Mouse (Mus musculus) intestine, embryonic 14.5 days (tissue): ENCODE measurements around the gene Slamf9. TPM values are rescaled to one million over a fixed set of nuclear protein-coding genes. Genes with fewer than 3 reads are reported as not detected.
A peak's percentile ranks its signal among the peaks of the same experiment; 100 is the strongest.

ENCODE experiments used
- ATAC-seq: fragments of 200-750 bp; cut with Nextera tagmentation; replicated peaks from 2 replicates; pipeline ENCODE4 v1.8.0; 2017; ENCODE audit warnings: low read depth, moderate number of reproducible peaks, moderate TSS enrichment, moderate library complexity; ENCODE audit not compliant: low FRiP score, low TSS enrichment
- DNase-seq: peaks from one replicate; pipeline ENCODE4 v3.0.0-alpha.2; 2018; ENCODE audit warnings: low spot score
- H3K27ac ChIP-seq: fragments of 300-500 bp; sonication (generic); 2 replicates; pipeline ENCODE4 v1.5.1; 2014; ENCODE audit warnings: low read depth, mild to moderate bottlenecking, control low read depth
- H3K27me3 ChIP-seq: fragments of 300-500 bp; sonication (generic); replicated peaks from 2 replicates; pipeline ENCODE4 v1.6.1; 2014; ENCODE audit warnings: low read length, control low read depth; ENCODE audit not compliant: control insufficient read depth, insufficient read depth
- H3K36me3 ChIP-seq: fragments of 300-500 bp; sonication (generic); 2 replicates; pipeline ENCODE4 v1.6.1; 2014; ENCODE audit warnings: low read length, control low read depth; ENCODE audit not compliant: control insufficient read depth, insufficient read depth
- H3K4me1 ChIP-seq: fragments of 300-500 bp; sonication (generic); replicated peaks from 2 replicates; pipeline ENCODE4 v1.6.1; 2014; ENCODE audit warnings: low read length, control low read depth, mixed read lengths; ENCODE audit not compliant: control insufficient read depth, insufficient read depth
- H3K4me2 ChIP-seq: fragments of 300-500 bp; sonication (generic); 2 replicates; pipeline ENCODE4 v1.6.1; 2014; ENCODE audit warnings: low read length
- H3K4me3 ChIP-seq: fragments of 300-500 bp; sonication (generic); 2 replicates; pipeline ENCODE4 v1.5.1; 2014; ENCODE audit warnings: low read depth, low read length, control low read depth, mixed read lengths
- H3K9ac ChIP-seq: fragments of 300-500 bp; sonication (generic); 2 replicates; pipeline ENCODE4 v1.6.1; 2014; ENCODE audit warnings: mild to moderate bottlenecking, low read length
- H3K9me3 ChIP-seq: fragments of 300-500 bp; sonication (generic); 2 replicates; pipeline ENCODE4 v1.6.1; 2016; ENCODE audit warnings: low read length, control low read depth; ENCODE audit not compliant: control insufficient read depth
- WGBS: fragments of 180-500 bp; shearing (Covaris S2); extraction: QIAGEN DNeasy Blood & Tissue Kit; methylation state at CpG from one replicate; pipeline ENCODE4 v1.1.7; 2014; 5-methylcytosine and 5-hydroxymethylcytosine counted together
- polyA plus RNA-seq: library from polyadenylated mRNA; unstranded; fragments of >200 nt; fragmentation: Nextera tagmentation; extraction: Ambion mirVana; gene quantifications from 2 replicates; pipeline ENCODE4 v1.2.1, GENCODE M21; 2014

The Slamf9 gene
- polyA plus RNA-seq, 1 experiment from 2014 or later: 2.0 TPM

GRCm38 (mm10) chr1:172509983-172510382 is 34.8 kb downstream of the Slamf9 start:
- 38% methylated on average over 8 of the region's 8 CpGs for WGBS
- H3K9me3 ChIP-seq: no peaks in the 10 kb centered on the region
- no peaks in the 10 kb centered on the region for H3K27me3 ChIP-seq
- no peak for DNase-seq
- H3K9ac ChIP-seq: no peak overlapping the region
- peak; percentile 34; the same call in 1 of the 2 replicates for ATAC-seq
- peaks cover 34% of the 10 kb centered on the region for H3K36me3 ChIP-seq
- H3K4me1 ChIP-seq: peaks cover 11% of the 10 kb centered on the region; the same call in 1 of the 2 replicates
- no peak overlapping the region for H3K4me3 ChIP-seq
- peak overlapping the region; percentile 38; the same call in 1 of the 2 replicates for H3K27ac ChIP-seq
- peak overlapping the region; percentile 14 for H3K4me2 ChIP-seq

DNA sequence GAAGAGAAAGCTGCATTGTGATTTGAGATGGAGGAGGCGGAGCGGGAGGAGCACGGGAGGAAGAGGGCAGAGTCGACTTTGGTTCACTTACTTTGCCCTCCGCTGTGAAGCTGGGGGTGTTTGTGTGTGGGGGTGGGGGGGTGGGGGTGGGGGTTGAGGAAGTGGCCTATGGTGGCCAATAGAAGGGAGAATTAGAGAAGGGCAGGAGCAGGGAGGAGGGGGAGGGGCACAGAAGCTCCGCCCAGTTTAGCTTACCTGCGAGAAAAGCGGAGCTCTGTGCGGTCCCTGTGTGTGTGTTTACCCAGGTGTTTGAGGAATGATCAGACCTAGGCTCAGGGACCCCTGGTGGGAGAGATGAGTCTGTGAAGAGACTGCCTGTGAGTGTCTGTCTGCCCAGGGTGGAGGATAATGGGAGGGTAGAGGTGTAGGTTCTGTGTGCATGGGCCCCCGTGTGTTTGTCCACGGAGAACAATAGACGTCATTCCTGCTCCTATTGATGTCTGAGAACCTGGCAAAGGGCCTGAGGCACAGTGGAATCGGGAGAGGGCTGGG is 35.3 kb downstream of the Slamf9 start:
- peak; percentile 67 for ATAC-seq

GRCm38 (mm10) chr1:172512962-172513361 is 37.8 kb downstream of the Slamf9 start:
- no peak for ATAC-seq
- Histone ChIP-seq H3K9ac (no peak overlapping the region), H3K36me3 (peaks cover 6% of the 10 kb centered on the region; the same call in 1 of the 2 replicates), H3K9me3 (0 out of 2 replicates have a peak, but pooled peaks cover 4% of the 10 kb centered on the region), H3K27me3 (no peaks in the 10 kb centered on the region), H3K4me1 (peaks cover 11% of the 10 kb centered on the region; the same call in 1 of the 2 replicates), H3K4me3 (no peak overlapping the region), H3K4me2 (peak overlapping the region; percentile 9; the same call in 1 of the 2 replicates), H3K27ac (0 out of 2 replicates have a peak overlapping the region, but pooled peaks have one; percentile 14)
- DNase-seq: no peak
- WGBS: 33% methylated on average over 13 of the region's 13 CpGs

More for the DNA sequence above, 35.3 kb downstream of the Slamf9 start:
- peak overlapping the region; percentile 23; the same call in 1 of the 2 replicates for H3K4me2 ChIP-seq
- no peaks in the 10 kb centered on the region for H3K9me3 ChIP-seq
- peak overlapping the region; percentile 38; the same call in 1 of the 2 replicates for H3K27ac ChIP-seq
- H3K27me3 ChIP-seq: no peaks in the 10 kb centered on the region
- no peak overlapping the region for H3K4me3 ChIP-seq
- peaks cover 30% of the 10 kb centered on the region for H3K36me3 ChIP-seq
- H3K9ac ChIP-seq: no peak overlapping the region
- H3K4me1 ChIP-seq: peaks cover 11% of the 10 kb centered on the region; the same call in 1 of the 2 replicates
- 35% methylated on average over 13 of the region's 13 CpGs for WGBS
- no peak for DNase-seq

- Histone ChIP-seq H3K36me3 (0 out of 2 replicates have a peak, but pooled peaks cover 2% of the 10 kb centered on the region), H3K9me3 (0 out of 2 replicates have a peak, but pooled peaks cover 4% of the 10 kb centered on the region), H3K4me1 (peaks cover 11% of the 10 kb centered on the region; the same call in 1 of the 2 replicates), H3K27ac (peak overlapping the region; percentile 14; the same call in 1 of the 2 replicates), H3K27me3 (no peaks in the 10 kb centered on the region), H3K9ac (no peak overlapping the region), H3K4me2 (no peak overlapping the region), H3K4me3 (no peak overlapping the region)
- ATAC-seq (no peak), DNase-seq (no peak)
- 68% methylated on average over 17 of the region's 17 CpGs for WGBS
Observed at GRCm38 (mm10) chr1:172513525-172514212, 38.5 kb downstream of the Slamf9 start.

GRCm38 (mm10) chr1:172514213-172514529 is 39.0 kb downstream of the Slamf9 start:
- H3K4me1 ChIP-seq: peaks cover 11% of the 10 kb centered on the region; the same call in 1 of the 2 replicates
- DNase-seq: no peak
- H3K27me3 ChIP-seq: no peaks in the 10 kb centered on the region
- H3K9me3 ChIP-seq: 0 out of 2 replicates have a peak, but pooled peaks cover 4% of the 10 kb centered on the region
- H3K4me3 ChIP-seq: no peak overlapping the region
- H3K27ac ChIP-seq: peak overlapping the region; percentile 13; the same call in 1 of the 2 replicates
- ATAC-seq: no peak
- H3K9ac ChIP-seq: no peak overlapping the region
- no peaks in the 10 kb centered on the region for H3K36me3 ChIP-seq
- no peak overlapping the region for H3K4me2 ChIP-seq
- 79% methylated on average over 4 of the region's 4 CpGs for WGBS

DNA sequence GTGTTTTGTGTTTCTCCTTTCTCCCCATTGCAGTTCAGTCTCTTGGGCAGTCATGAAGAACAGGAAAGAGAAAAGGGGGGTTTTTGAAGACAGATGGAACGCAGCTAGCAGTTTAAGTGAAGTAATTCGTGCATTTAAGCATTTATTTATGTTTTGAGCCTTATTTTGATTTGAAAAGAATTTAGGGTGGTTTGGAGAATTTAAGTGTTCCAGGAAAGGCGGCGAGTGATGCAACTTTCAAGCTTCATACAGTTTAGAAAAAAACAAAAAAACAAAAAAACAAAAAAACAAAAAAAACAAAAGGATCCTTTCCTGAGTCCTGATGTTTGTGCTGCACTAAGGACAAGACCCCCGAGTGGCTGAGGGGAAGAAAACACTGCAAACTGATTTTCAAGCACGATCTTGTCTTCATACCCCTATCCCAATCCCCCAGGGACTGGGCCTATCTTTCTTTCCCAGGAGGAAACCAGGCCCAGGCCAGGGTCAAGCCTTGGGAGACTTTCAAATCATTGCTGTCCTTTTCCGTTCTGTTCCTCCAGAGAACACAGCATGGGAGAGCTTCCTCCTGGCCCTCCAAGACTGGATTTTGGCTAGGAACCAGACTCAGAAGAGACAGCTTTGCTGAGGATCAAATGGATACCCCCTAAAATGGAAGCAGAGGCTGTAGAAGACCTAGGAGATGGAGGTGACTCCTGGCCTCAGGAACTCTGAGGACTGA is 39.6 kb downstream of the Slamf9 start:
- Histone ChIP-seq H3K36me3 (no peaks in the 10 kb centered on the region), H3K9me3 (0 out of 2 replicates have a peak, but pooled peaks cover 4% of the 10 kb centered on the region), H3K4me1 (peaks cover 10% of the 10 kb centered on the region; the same call in 1 of the 2 replicates), H3K4me2 (no peak overlapping the region), H3K27ac (peak overlapping the region; percentile 13; the same call in 1 of the 2 replicates), H3K27me3 (no peaks in the 10 kb centered on the region), H3K9ac (no peak overlapping the region), H3K4me3 (no peak overlapping the region)
- DNase-seq (no peak), ATAC-seq (no peak)
- 80% methylated on average over 7 of the region's 7 CpGs for WGBS

DNA sequence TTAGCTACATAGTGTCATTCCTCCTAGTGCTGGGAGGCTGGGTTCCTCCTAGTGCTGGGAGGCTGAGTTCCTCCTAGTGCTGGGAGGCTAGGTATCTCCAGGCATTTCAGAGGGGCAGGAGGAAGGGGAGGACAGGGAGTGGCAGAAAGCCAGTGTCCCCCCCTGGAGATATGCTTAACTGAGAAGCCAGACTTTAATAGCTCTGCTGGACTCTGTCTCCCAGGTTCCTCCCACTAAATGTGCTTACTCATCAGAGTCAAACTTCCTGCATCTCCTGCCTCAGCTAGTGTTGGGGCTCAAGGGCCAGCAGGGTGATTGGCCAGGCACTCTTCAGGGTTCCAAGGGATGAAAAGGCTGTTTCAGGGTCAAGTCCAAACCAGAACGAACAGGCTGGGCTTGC is 40.2 kb downstream of the Slamf9 start:
- ATAC-seq (no peak), DNase-seq (no peak)
- no peak overlapping the region for H3K4me3 ChIP-seq
- H3K4me2 ChIP-seq: no peak overlapping the region
- H3K27me3 ChIP-seq: no peaks in the 10 kb centered on the region
- H3K36me3 ChIP-seq: no peaks in the 10 kb centered on the region
- H3K9ac ChIP-seq: no peak overlapping the region
- WGBS: 69% methylated on average over 1 of the region's 1 CpGs
- peaks cover 8% of the 10 kb centered on the region; the same call in 1 of the 2 replicates for H3K4me1 ChIP-seq
- H3K9me3 ChIP-seq: 0 out of 2 replicates have a peak, but pooled peaks cover 4% of the 10 kb centered on the region
- no peak overlapping the region for H3K27ac ChIP-seq

DNA sequence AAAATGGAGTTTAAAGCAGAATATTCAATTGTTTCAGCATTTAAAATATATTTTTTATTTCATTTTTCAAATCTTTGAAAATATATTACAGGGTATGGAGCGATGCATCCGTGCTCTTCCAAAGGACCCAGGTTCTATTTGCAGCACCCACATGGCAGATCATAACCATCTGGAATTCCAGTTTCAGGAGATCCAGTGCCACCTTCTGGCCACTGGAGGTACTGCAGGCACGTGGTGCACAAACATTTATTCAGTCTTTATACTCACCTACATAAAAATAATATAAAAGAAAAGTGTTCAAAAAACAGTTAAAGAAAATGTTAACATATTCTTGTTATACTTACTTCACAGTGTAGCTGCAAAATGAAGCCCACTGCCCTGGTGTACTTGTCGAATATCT is 42.9 kb downstream of the Slamf9 start:
- no peak overlapping the region for H3K27ac ChIP-seq
- H3K9me3 ChIP-seq: 0 out of 2 replicates have a peak, but pooled peaks cover 4% of the 10 kb centered on the region
- no peaks in the 10 kb centered on the region for H3K27me3 ChIP-seq
- H3K4me2 ChIP-seq: no peak overlapping the region
- no peak for DNase-seq
- 84% methylated on average over 4 of the region's 4 CpGs for WGBS
- no peak overlapping the region for H3K9ac ChIP-seq
- ATAC-seq: no peak
- peaks cover 3% of the 10 kb centered on the region; the same call in 1 of the 2 replicates for H3K4me1 ChIP-seq
- H3K36me3 ChIP-seq: no peaks in the 10 kb centered on the region
- H3K4me3 ChIP-seq: no peak overlapping the region
